Mouse (Mus musculus) brain, embryonic 14.5 days (tissue): ENCODE measurements at regions not wholly inside any gene's neighbourhood (a gene's known extent, or its start where the extent isn't known, plus 50 kb on each side); places are given as distances from the start of the nearest gene placed in this dataset.
A peak's percentile ranks its signal among the peaks of the same experiment; 100 is the strongest.

Experiments used
- DNase-seq: peaks from one replicate; pipeline ENCODE4 v3.0.0-alpha.2; 2011; ENCODE audit warnings: low read depth
- CTCF ChIP-seq: fragments of 200-500 bp; IDR thresholded peaks from 2 replicates; pipeline ENCODE4 v1.5.1; 2012; ENCODE audit warnings: inconsistent platforms, mild to moderate bottlenecking, moderate library complexity, borderline replicate concordance; ENCODE audit not compliant: insufficient read depth, insufficient read length; ENCODE audit errors: extremely low read depth
- POLR2A ChIP-seq: fragments of 200-500 bp; IDR thresholded peaks from 2 replicates; pipeline ENCODE4 v1.6.1; 2012; ENCODE audit warnings: mild to moderate bottlenecking, inconsistent platforms, borderline replicate concordance; ENCODE audit not compliant: poor library complexity, insufficient read depth, insufficient read length, severe bottlenecking; ENCODE audit errors: extremely low read depth

DNA sequence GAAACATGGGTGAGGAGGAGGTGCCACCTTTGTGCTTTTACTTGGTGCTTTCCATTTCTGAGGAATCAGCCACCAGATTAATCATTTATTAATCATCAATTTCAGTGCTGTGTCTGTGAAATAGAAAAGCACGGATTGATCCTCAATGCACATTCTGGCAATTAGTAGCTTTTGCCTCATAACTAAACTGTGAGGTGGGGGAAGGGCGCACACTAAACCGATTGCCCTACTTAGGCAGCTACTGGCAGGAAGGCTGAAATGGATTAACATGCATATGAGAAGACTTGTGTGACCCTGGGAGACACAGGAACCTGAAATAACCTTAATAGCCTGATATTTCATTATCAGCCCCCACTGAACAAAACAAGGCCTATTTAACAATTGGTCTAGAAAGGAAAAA is 581.5 kb upstream of the Tbl1xr1 start:
- no peak for TF ChIP-seq POLR2A
- no peak for TF ChIP-seq CTCF
- peak; percentile 76 for DNase-seq

DNA sequence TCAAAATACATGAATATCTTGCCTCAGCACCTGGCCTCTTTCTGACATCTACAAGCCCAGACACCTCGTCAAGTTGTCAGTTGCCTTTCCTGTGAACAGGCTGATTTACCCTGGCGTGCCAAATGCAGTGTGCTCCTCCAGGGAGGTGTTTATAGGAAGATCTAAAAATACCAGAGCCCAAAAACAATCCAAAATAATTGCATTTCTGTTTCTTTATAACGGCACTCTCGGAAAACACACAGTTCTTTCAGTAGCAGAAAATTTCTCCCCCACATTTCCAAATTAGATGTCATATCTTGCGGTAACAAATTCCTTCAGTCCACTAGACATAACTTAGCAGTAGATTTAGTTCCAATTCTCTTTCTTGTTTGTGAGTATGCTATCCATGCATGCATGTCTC is 580.8 kb upstream of the Tbl1xr1 start:
- DNase-seq = peak; percentile 28
- TF ChIP-seq POLR2A = no peak

DNA sequence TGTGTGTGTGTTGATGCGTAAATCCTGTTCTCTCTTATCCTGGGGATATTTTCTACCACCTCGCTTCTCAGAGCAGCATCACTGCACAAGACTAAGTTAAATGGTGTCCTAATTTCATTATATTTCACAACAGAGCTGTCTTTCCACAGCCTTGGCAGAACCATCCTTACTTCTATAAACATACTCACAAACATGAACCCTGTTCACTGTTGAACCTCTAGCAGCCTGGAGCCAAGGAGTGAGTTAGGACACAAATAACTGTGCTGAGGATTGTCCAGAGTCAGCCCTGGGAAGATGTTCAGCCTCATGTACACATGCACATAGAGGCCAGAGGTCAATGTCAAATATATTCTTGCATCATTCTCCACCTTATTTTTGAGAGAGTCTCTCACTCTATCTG is 580.3 kb upstream of the Tbl1xr1 start:
- DNase-seq = no peak
- no peak for TF ChIP-seq CTCF
- TF ChIP-seq POLR2A = no peak

DNA sequence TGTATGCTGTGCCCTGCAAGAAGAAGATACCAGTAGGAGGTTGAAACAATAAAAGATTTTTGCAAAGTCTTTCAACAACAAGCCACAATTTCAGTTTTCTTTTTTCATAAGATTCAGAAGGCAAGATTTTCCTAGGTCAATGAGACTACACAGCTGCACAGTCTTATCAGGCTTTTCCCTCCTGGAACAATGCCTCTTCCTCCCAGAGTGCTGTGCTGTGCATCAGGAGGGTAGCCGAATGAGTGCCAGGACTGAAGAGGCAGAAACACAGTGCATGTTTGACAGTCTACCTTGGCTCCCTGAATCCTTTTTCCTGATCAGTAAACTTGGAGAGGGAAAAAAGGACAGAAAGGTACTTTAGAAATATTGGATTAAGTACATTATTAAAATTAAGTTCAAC is 579.4 kb upstream of the Tbl1xr1 start:
- no peak for DNase-seq
- TF ChIP-seq POLR2A = no peak
- TF ChIP-seq CTCF = no peak

DNA sequence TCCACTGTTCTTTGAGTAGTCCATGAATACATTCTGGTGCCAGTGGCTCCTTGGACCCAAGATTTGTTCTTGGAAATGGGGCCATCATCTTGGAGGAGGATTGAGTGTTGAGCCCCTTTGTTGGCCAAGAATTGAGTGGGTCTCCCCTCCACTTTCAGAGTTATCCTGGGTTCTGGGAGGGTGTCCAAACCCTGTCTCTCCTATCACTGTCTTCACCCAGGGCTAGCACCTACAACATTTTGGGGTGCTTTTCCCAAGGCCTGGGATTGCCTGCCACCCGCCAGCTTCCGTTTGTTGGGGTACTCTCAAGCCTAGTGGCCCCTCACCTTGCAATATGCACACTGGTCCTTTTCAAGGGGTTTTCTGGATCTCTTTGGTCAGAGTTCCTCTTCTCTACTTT is 568.8 kb upstream of the Tbl1xr1 start:
- DNase-seq = no peak
- TF ChIP-seq POLR2A (no peak), CTCF (no peak)

DNA sequence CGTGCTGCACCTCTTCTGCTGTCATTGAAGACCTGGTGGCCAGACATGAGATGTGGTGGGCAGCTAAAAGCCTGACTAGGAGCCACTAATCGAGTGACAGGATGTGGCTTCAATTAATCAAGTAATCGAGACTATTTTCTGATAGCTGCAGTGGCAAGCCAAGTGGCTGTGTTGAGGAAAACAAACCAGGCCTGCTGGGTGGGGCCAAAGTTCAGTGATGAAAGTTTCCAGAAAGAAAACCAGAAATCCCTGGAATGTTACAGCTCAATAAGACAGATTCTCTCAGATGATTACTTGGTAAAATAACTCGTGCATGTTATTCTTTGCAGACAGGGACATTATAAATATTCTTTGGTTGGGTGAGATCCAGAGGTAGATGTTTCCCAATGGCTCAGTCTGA is 564.4 kb upstream of the Tbl1xr1 start:
- DNase-seq = no peak
- TF ChIP-seq CTCF = no peak
- TF ChIP-seq POLR2A = no peak

DNA sequence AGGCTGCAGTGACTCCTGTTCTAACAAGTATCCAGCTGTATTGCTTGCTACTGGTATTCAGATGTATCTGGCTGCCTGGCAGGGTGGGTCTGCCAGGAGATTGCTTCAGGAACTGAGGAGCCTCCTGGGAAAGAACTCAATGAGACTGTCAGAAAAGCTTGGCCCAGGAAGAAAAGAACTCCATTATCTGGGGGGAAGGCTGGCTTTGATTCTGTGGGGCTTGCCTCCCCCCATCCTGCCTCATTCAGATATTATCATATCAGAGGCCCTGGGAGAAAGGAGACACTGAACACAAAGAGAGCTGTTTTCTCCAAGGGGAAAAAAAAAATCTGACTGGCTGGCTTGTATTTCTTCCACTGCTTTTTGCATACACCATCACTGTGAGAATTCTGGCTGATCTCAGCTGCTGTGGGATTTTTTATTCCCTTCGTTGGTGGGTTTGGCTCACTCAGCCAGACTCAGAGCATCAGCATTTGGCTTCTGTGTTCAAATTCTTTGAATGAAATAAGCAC is 552.0 kb upstream of the Tbl1xr1 start:
- TF ChIP-seq POLR2A (no peak), CTCF (no peak)
- peak; percentile 92 for DNase-seq

DNA sequence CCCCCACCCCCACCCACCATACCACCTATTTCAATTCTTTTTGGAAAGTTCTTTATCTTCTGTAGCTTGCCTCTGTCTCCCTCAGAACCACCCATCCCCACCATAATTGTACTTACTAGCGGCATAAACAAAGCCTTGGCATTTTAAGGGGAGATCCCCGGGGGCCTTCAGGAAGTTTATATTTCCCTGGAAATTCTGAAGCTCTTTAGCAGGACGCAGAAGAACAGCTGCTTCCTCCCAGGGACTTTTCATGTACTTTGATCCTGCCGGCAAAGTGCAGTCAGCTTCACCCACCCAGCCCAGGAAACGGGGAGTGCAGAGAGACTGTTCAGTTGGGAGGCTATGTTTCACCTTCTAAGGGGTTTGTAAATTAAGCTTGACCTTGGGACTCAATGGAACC is 545.6 kb upstream of the Tbl1xr1 start:
- DNase-seq = peak; percentile 26
- TF ChIP-seq CTCF (no peak), POLR2A (no peak)

DNA sequence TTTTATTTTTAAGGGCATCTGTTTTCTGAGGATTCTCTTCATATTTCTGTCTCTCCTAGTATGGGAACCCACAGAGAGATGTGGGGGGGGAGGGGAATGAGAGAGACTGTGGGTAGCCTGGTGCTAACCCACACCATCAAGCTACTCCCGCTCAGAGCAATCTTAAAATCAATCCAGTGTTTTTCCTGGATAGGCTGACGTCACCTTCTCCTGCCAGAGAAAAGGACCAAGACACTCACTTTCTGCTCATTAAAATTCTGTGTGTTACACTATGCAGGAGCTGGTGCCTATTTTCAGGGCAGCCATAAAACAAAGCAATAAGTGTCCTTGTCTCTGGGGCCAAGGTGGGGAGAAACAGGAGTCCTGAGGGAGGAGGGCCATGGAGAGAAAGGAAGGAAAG is 537.3 kb upstream of the Tbl1xr1 start:
- TF ChIP-seq POLR2A (no peak), CTCF (no peak)

DNA sequence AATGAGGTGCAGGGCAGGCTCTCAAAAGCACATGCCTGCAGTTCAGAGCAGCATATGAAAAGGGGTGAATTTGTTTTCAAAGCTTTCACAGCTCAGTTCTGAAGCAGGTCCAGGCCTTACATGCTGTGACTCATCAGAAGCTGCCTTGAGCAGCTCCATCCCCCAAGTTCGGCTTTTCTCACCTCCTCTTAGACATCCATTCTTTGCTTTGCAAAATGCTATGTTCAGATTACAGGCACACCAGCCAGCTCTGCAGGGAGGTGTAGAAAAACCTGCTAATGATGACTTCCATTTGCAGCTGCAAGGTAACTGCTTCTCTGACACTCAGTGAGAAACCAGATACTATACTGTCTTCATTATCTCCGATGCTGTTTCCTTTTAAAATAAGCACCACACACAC is 532.0 kb upstream of the Tbl1xr1 start:
- peak; percentile 85 for DNase-seq

More for the DNA sequence above, 537.3 kb upstream of the Tbl1xr1 start:
- no peak for DNase-seq

DNA sequence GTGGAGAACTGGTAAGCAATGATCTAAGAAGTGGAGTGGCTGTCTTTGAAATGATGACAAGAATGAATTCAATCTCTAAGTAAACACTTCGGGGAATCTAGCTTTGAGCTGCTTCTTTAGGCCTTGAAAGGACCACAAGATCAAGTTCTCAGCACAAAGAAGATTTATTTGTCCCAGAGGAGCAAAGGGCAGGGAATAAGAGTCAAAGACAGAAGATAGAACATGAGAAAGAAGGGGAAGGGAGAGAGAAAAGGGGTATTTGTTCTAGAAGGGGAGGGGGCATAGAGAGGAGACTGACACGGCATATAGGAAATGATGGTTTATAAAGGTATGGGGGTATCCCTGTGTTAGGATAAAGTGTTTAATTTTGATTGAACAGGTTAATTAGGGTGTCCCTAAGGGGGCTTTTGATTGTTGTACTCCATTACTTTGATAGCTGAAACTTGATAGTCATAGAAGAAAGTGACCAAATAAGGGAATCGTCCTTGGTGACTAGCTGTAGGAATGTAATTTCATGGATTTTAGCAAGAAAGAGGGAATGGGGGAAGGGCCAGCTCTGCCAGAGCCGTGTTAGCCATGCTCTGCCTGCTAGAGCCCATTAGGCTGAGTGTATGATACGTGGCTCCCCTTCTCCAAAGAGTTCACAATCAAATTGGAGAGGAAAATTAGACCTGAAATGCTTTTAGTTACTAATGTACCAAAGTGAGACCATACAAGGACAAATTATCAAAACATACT is 531.1 kb upstream of the Tbl1xr1 start:
- peak; percentile 56 for DNase-seq
- TF ChIP-seq POLR2A (no peak), CTCF (no peak)

More for the DNA sequence above, 532.0 kb upstream of the Tbl1xr1 start:
- no peak for TF ChIP-seq POLR2A
- no peak for TF ChIP-seq CTCF

DNA sequence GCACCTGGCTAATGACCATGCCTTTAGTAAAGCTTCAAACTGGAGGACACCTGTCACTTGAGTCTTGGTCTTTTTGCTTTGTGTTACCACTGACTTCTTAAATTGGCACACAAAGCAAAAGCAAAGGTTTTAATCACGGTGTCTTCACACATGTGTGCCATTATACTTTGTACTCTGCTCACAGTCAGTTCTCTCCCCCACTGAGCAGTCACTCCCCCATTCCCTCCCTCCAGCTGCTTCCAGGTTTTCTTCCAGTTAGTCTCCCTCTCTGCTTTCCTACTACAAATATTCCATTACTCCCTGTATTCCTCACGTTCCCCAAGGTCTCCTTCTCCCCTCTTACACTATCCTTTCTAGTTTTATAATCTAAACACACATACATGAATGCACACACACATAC is 530.0 kb upstream of the Tbl1xr1 start:
- TF ChIP-seq CTCF = no peak
- TF ChIP-seq POLR2A = no peak

More for the DNA sequence above, 530.0 kb upstream of the Tbl1xr1 start:
- peak; percentile 32 for DNase-seq
